Mouse (Mus musculus): ENCODE data around the gene Txndc11. TPM values are rescaled to one million over a fixed set of nuclear protein-coding genes. Genes with fewer than 3 reads are reported as not detected.
A peak's percentile ranks its signal among the peaks of the same experiment; 100 is the strongest.

The Txndc11 gene
- 28.6 and 42.5 TPM in 2 replicates for polyA plus RNA-seq (2012; rRNA removed)

GRCm38 (mm10) chr16:11134348-11135344, at the start of gene Txndc11:
Gene Txndc11 (minus strand): TSS chr16:11134650.
- H3K27me3 ChIP-seq (ENCODE audit: control insufficient read depth, insufficient read depth, low read length), result no peaks in the 10 kb centered on the region
- WGBS, result under 1% methylated on average over 77 of the region's 80 CpGs
- peaks cover 2% of the 10 kb centered on the region for H3K4me1 ChIP-seq (ENCODE audit: control insufficient read depth, insufficient read depth, insufficient read length)
- H3K36me3 ChIP-seq (ENCODE audit: control insufficient read depth, insufficient read depth, low read length), result peaks cover 13% of the 10 kb centered on the region
- no peak for TF ChIP-seq CTCF (IDR thresholded peaks at IDR 0.05; ENCODE audit: extremely low read depth, insufficient read depth, insufficient read length, insufficient replicate concordance)
- peak; percentile 87 for TF ChIP-seq POLR2A (IDR thresholded peaks at IDR 0.05; ENCODE audit: low read depth, low read length)
- peak; percentile 96 to 100 for DNase-seq (ENCODE audit: low read depth in 1 of 2, low spot score in 2 of 2)
- H3K4me3 ChIP-seq (ENCODE audit: extremely low read depth, insufficient read depth, insufficient read length), result peak within 1 kb of the TSS; percentile 81
- peak within 1 kb of the TSS; percentile 92 for H3K27ac ChIP-seq (ENCODE audit: insufficient read depth, low read length)

GRCm38 (mm10) chr16:11177404-11177803, 43.0 kb upstream of the Txndc11 start:
- 55% methylated on average over 2 of the region's 2 CpGs for WGBS
- Histone ChIP-seq H3K4me1 (ENCODE audit: control insufficient read depth, insufficient read depth, insufficient read length) (peaks cover 3% of the 10 kb centered on the region; the same call in 1 of the 2 replicates), H3K4me3 (ENCODE audit: extremely low read depth, insufficient read depth, insufficient read length) (no peak overlapping the region), H3K36me3 (ENCODE audit: control insufficient read depth, insufficient read depth, low read length) (no peaks in the 10 kb centered on the region), H3K27me3 (ENCODE audit: control insufficient read depth, insufficient read depth, low read length) (no peaks in the 10 kb centered on the region), H3K27ac (ENCODE audit: insufficient read depth, low read length) (no peak overlapping the region)
- TF ChIP-seq POLR2A (IDR thresholded peaks at IDR 0.05; ENCODE audit: low read depth, low read length), result no peak
- no peak for DNase-seq (ENCODE audit: low read depth in 1 of 2, low spot score in 2 of 2)

GRCm38 (mm10) chr16:11176884-11177244, 42.4 kb upstream of the Txndc11 start:
- no peaks in the 10 kb centered on the region for H3K27me3 ChIP-seq (ENCODE audit: control insufficient read depth, insufficient read depth, low read length)
- WGBS, result 8% methylated on average over 4 of the region's 4 CpGs

GRCm38 (mm10) chr16:11176208-11176883, 41.9 kb upstream of the Txndc11 start, which contains the start of gene Zc3h7a:
Gene Zc3h7a (minus strand): TSS chr16:11176393.
- H3K4me1 ChIP-seq (ENCODE audit: control insufficient read depth, insufficient read depth, insufficient read length), result peaks cover 3% of the 10 kb centered on the region; the same call in 1 of the 2 replicates
- H3K36me3 ChIP-seq (ENCODE audit: control insufficient read depth, insufficient read depth, low read length), result no peaks in the 10 kb centered on the region
- peak within 1 kb of the TSS; percentile 97 for H3K4me3 ChIP-seq (ENCODE audit: extremely low read depth, insufficient read depth, insufficient read length)
- peak; percentile 54 for TF ChIP-seq POLR2A (IDR thresholded peaks at IDR 0.05; ENCODE audit: low read depth, low read length)
- peak; percentile 87 for TF ChIP-seq CTCF (IDR thresholded peaks at IDR 0.05; ENCODE audit: extremely low read depth, insufficient read depth, insufficient read length, insufficient replicate concordance)
- no peaks in the 10 kb centered on the region for H3K27me3 ChIP-seq (ENCODE audit: control insufficient read depth, insufficient read depth, low read length)
- WGBS, result under 1% methylated on average over 57 of the region's 57 CpGs
- H3K27ac ChIP-seq (ENCODE audit: insufficient read depth, low read length), result peak within 1 kb of the TSS; percentile 95
- DNase-seq (ENCODE audit: low read depth in 1 of 2, low spot score in 2 of 2), result peak; percentile 83 to 89

More at GRCm38 (mm10) chr16:11176884-11177244, 42.4 kb upstream of the Txndc11 start:
- H3K4me1 ChIP-seq (ENCODE audit: control insufficient read depth, insufficient read depth, insufficient read length), result peaks cover 3% of the 10 kb centered on the region; the same call in 1 of the 2 replicates
- TF ChIP-seq POLR2A (IDR thresholded peaks at IDR 0.05; ENCODE audit: low read depth, low read length) (no peak), CTCF (IDR thresholded peaks at IDR 0.05; ENCODE audit: extremely low read depth, insufficient read depth, insufficient read length, insufficient replicate concordance) (no peak)
- peak overlapping the region; percentile 86 for H3K4me3 ChIP-seq (ENCODE audit: extremely low read depth, insufficient read depth, insufficient read length)
- H3K36me3 ChIP-seq (ENCODE audit: control insufficient read depth, insufficient read depth, low read length), result no peaks in the 10 kb centered on the region
- H3K27ac ChIP-seq (ENCODE audit: insufficient read depth, low read length), result peak overlapping the region; percentile 86
- DNase-seq (ENCODE audit: low read depth in 1 of 2, low spot score in 2 of 2), result no peak

GRCm38 (mm10) chr16:11175489-11176207, 41.2 kb upstream of the Txndc11 start:
- H3K27me3 ChIP-seq (ENCODE audit: control insufficient read depth, insufficient read depth, low read length), result no peaks in the 10 kb centered on the region
- TF ChIP-seq POLR2A (IDR thresholded peaks at IDR 0.05; ENCODE audit: low read depth, low read length) (no peak), CTCF (IDR thresholded peaks at IDR 0.05; ENCODE audit: extremely low read depth, insufficient read depth, insufficient read length, insufficient replicate concordance) (no peak)
- WGBS, result under 1% methylated on average over 72 of the region's 72 CpGs
- no peaks in the 10 kb centered on the region for H3K36me3 ChIP-seq (ENCODE audit: control insufficient read depth, insufficient read depth, low read length)
- peak; percentile 23 to 44 for DNase-seq (ENCODE audit: low read depth in 1 of 2, low spot score in 2 of 2)
- peak overlapping the region; percentile 95 for H3K27ac ChIP-seq (ENCODE audit: insufficient read depth, low read length)
- peak overlapping the region; percentile 97 for H3K4me3 ChIP-seq (ENCODE audit: extremely low read depth, insufficient read depth, insufficient read length)
- peaks cover 3% of the 10 kb centered on the region; the same call in 1 of the 2 replicates for H3K4me1 ChIP-seq (ENCODE audit: control insufficient read depth, insufficient read depth, insufficient read length)

- under 1% methylated on average over 9 of the region's 9 CpGs for WGBS
- TF ChIP-seq POLR2A (IDR thresholded peaks at IDR 0.05; ENCODE audit: low read depth, low read length) (no peak), CTCF (IDR thresholded peaks at IDR 0.05; ENCODE audit: extremely low read depth, insufficient read depth, insufficient read length, insufficient replicate concordance) (no peak)
- Histone ChIP-seq H3K4me1 (ENCODE audit: control insufficient read depth, insufficient read depth, insufficient read length) (peaks cover 3% of the 10 kb centered on the region; the same call in 1 of the 2 replicates), H3K27ac (ENCODE audit: insufficient read depth, low read length) (peak overlapping the region; percentile 95), H3K36me3 (ENCODE audit: control insufficient read depth, insufficient read depth, low read length) (no peaks in the 10 kb centered on the region), H3K27me3 (ENCODE audit: control insufficient read depth, insufficient read depth, low read length) (no peaks in the 10 kb centered on the region), H3K4me3 (ENCODE audit: extremely low read depth, insufficient read depth, insufficient read length) (peak overlapping the region; percentile 97)
- DNase-seq (ENCODE audit: low read depth in 1 of 2, low spot score in 2 of 2), result no peak
Observed at GRCm38 (mm10) chr16:11175100-11175488, 40.6 kb upstream of the Txndc11 start.
